Comparison of ENCODE assay signal across 7 mouse cellular contexts in genomic region chr9:67759956-67760764, GRCm38 (mm10). TPM values are rescaled to one million over a fixed set of nuclear protein-coding genes. Genes with fewer than 3 reads are reported as not detected.
DNase-seq lines count a peak whose midpoint lies in the region; ATAC-seq lines count a peak whose summit lies in the region.
"Not testable (repeated sequence)": the region's sequence is repeated elsewhere in the genome, so short reads cannot be mapped to it uniquely, and the experiment has no call there.

No protein-coding gene starts in this region.

- peaks cover 32% of the 10 kb centered on the region for H3K27me3 ChIP-seq in embryonic facial prominence, embryonic 14.5 days (replicated peaks; ENCODE audit: control insufficient read depth, insufficient read depth, low read length)
- peaks cover 19% of the 10 kb centered on the region for H3K27me3 ChIP-seq in intestine, embryonic 15.5 days (replicated peaks)

- H3K36me3 ChIP-seq in embryonic facial prominence, embryonic 14.5 days (ENCODE audit: control insufficient read depth, insufficient read depth, low read length); intestine, embryonic 15.5 days: not testable (repeated sequence)

- 11% methylated on average over 29 of the region's 114 CpGs for WGBS in embryonic facial prominence, embryonic 14.5 days
- WGBS in intestine, embryonic 15.5 days, result under 1% methylated on average over 106 of the region's 114 CpGs

- not testable (repeated sequence) for H3K4me1 ChIP-seq in embryonic facial prominence, embryonic 14.5 days (ENCODE audit: control insufficient read depth, insufficient read depth, low read length); intestine, embryonic 15.5 days (replicated peaks)

- intact Hi-C loops in left cerebral cortex, postnatal 14 days (cut with DNase I), result loop anchor here (2.0 kb wide), 1 partner anchor 43 kb away; no protein-coding TSS in a partner anchor

- not testable (repeated sequence) for H3K9me3 ChIP-seq in embryonic facial prominence, embryonic 14.5 days (ENCODE audit: control insufficient read depth, low read length); intestine, embryonic 15.5 days

- H3K27ac ChIP-seq in embryonic facial prominence, embryonic 14.5 days (replicated peaks; ENCODE audit: low read depth, low read length); intestine, embryonic 15.5 days: not testable (repeated sequence)

- peak overlapping the region; percentile 95 for H3K4me2 ChIP-seq in embryonic facial prominence, embryonic 14.5 days (ENCODE audit: low read depth, low read length)
- peak overlapping the region; percentile 94 for H3K4me2 ChIP-seq in intestine, embryonic 15.5 days (replicated peaks)

- peak; percentile 92 for ATAC-seq in embryonic facial prominence, embryonic 14.5 days (ENCODE audit: low read depth)
- ATAC-seq in intestine, embryonic 15.5 days, result peak; percentile 87

- peak overlapping the region; percentile 66 for H3K4me3 ChIP-seq in embryonic facial prominence, embryonic 14.5 days (ENCODE audit: low read depth, low read length)
- H3K4me3 ChIP-seq in intestine, embryonic 15.5 days (replicated peaks), result peak overlapping the region; percentile 68

- peak overlapping the region; percentile 69 for H3K9ac ChIP-seq in embryonic facial prominence, embryonic 14.5 days (ENCODE audit: low read depth, low read length)
- H3K9ac ChIP-seq in intestine, embryonic 15.5 days, result peak overlapping the region; percentile 50

- peak; percentile 81 for DNase-seq in brain, adult 2 months (ENCODE audit: low read depth, low spot score)
- DNase-seq in embryonic facial prominence, embryonic 14.5 days (ENCODE audit: low spot score), result peak; percentile 42
- peak; percentile 42 to 52 for DNase-seq in heart, adult 18-20 months
- peak; percentile 62 to 73 for DNase-seq in left cerebral cortex, postnatal 14 days (ENCODE audit: low spot score in 2 of 2)
- peak; percentile 24 for DNase-seq in lung, postnatal 14 days
- DNase-seq in retina, postnatal 7 days (ENCODE audit: low read depth, low spot score), result peak; percentile 65

RNA-seq across cellular contexts. Expression of gene C2cd4b, which starts 0.9 kb away (rescaled TPM):
- polyA plus RNA-seq in embryonic facial prominence, embryonic 14.5 days (2014; fragmentation: Nextera tagmentation; extraction: Ambion mirVana), result 0.38 and 1.0 TPM in 2 replicates
- total RNA-seq in heart, adult 18-20 months (2021), result under 1 TPM; 0.52 to 0.72 TPM
- 1.1 and 1.3 TPM in 2 replicates for polyA plus RNA-seq in intestine, embryonic 15.5 days (2015; fragmentation: Nextera tagmentation; extraction: Ambion mirVana)
- total RNA-seq in left cerebral cortex, postnatal 14 days (2021), result 1 to 10 TPM; 4.4 to 5.7 TPM

Comparison
In these comparisons a context has a peak if more than half of its experiments do, and no peak if none do; other contexts are left out.
1. DNase-seq: peak in every context shown above with its lines; median percentile 81 in brain, adult 2 months; 68 in left cerebral cortex, postnatal 14 days; 65 in retina, postnatal 7 days; 47 in heart, adult 18-20 months; 42 in embryonic facial prominence, embryonic 14.5 days; 24 in lung, postnatal 14 days.